Mouse (Mus musculus): ENCODE results near the gene Cxcl14.

DNA sequence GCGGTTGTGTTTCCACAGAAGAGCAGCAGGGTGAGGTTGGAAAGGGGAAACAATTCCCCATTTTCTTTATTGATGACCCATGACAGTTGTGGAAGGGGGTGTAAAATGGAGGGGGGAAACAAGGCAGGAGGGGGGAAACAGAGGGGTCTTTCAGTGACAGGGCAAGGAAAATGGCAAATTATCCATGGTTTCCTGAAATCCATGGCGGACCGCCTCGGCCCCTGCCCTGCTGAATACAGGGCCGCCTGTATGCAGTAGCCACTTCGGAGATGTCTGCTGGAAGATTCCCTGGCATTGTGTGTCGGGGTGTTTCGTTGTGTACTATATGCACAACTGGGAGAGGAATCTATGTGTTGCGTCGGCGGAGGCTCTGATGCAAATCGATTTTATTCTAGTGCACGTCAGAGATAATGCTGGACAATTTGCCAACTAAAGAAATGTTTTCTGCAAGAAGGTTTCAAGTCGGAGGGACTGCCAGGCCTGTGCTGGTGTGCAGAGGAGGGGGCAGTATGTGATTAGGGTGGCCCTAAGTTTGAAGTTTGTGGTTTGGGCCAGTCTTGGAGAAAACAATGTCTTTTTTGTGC, 39.5 kb downstream of the Cxcl14 start:
- TF ChIP-seq GATA1 (IDR thresholded peaks at IDR 0.05; ENCODE audit: borderline replicate concordance, low read length) (no peak), FLI1 (IDR thresholded peaks at IDR 0.05; ENCODE audit: low read length) (no peak)
